Mouse (Mus musculus) cerebellum, adult 2 months (tissue): Measurements from ENCODE around the gene 4930402H24Rik. TPM values are rescaled to one million over a fixed set of nuclear protein-coding genes. Genes with fewer than 3 reads are reported as not detected.

ENCODE experiments used
- DNase-seq, 2 experiments: peaks; one replicate each; pipeline ENCODE4 v3.0.0; 2021
- H3K27ac ChIP-seq: fragments of 200-500 bp; 2 replicates; pipeline ENCODE4 v1.5.1; 2012; ENCODE audit warnings: low read length, control low read depth, inconsistent platforms; ENCODE audit not compliant: insufficient read depth
- H3K27me3 ChIP-seq: fragments of 200-500 bp; 2 replicates; pipeline ENCODE4 v1.6.1; 2012; ENCODE audit warnings: inconsistent platforms, mild to moderate bottlenecking, low read length, moderate library complexity; ENCODE audit not compliant: control insufficient read depth, insufficient read depth
- H3K4me1 ChIP-seq: fragments of 200-500 bp; 2 replicates; pipeline ENCODE4 v1.6.1; 2011; ENCODE audit warnings: low read length; ENCODE audit not compliant: control insufficient read depth, insufficient read depth
- H3K4me3 ChIP-seq: fragments of 200-500 bp; replicated peaks from 2 replicates; pipeline ENCODE3; 2011; ENCODE audit warnings: mild to moderate bottlenecking, low read depth, low read length, control low read depth; ENCODE audit not compliant: insufficient read depth
- CTCF ChIP-seq: fragments of 200-500 bp; IDR thresholded peaks from 2 replicates; pipeline ENCODE4 v1.5.1; 2011; ENCODE audit warnings: low read depth, mild to moderate bottlenecking, control low read depth, low read length, moderate library complexity, borderline replicate concordance; ENCODE audit not compliant: insufficient read depth
- POLR2A ChIP-seq: fragments of 200-500 bp; IDR thresholded peaks from 2 replicates; pipeline ENCODE4 v1.6.1; 2011; ENCODE audit warnings: low read length, control low read depth, borderline replicate concordance; ENCODE audit not compliant: insufficient read depth
- WGBS: fragments of 180-500 bp; shearing (Covaris S2); methylation state at CpG from one replicate; pipeline ENCODE4 v1.1.7; 2018; 5-methylcytosine and 5-hydroxymethylcytosine counted together
- polyA plus RNA-seq: library from polyadenylated mRNA; depleted of rRNA; stranded (reverse); fragments of >200 nt; gene quantifications from 2 replicates; pipeline ENCODE4 v1.2.3, GENCODE M21; 2012

The 4930402H24Rik gene
- polyA plus RNA-seq, 1 experiment = 64.9 TPM

DNA sequence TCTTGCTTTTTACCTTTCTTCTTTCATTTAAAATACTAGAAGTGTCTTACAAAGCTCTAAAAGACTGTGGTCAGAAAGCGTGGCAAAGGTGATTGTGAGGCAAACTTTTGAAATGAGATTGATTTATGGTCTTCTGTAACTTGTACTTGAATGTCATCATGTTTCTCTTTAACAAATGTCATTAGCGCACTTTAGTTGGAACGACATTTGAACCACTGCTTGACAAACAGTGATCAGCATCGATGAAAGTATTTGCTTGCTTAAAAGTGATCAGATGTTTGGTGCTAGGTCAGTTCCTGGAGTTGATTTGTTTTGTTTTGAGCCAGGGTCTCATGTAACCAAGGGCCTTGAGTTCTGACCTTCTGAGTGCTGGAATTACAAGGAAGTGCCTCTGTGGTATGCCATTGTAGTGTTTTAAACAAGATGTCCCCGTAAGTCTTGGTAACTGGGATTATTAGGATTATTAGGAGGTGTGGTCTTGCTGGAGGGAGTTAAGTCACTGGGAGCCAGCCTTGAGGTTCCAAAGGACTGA lies 12.9 kb upstream of the 4930402H24Rik start:
- Histone ChIP-seq H3K27ac (no peak overlapping the region), H3K4me1 (no peaks in the 10 kb centered on the region), H3K27me3 (no peaks in the 10 kb centered on the region), H3K4me3 (no peak overlapping the region)
- no peak for TF ChIP-seq POLR2A
- no peak for TF ChIP-seq CTCF
- DNase-seq = no peak
- WGBS = 90% methylated on average over 5 of the region's 5 CpGs

DNA sequence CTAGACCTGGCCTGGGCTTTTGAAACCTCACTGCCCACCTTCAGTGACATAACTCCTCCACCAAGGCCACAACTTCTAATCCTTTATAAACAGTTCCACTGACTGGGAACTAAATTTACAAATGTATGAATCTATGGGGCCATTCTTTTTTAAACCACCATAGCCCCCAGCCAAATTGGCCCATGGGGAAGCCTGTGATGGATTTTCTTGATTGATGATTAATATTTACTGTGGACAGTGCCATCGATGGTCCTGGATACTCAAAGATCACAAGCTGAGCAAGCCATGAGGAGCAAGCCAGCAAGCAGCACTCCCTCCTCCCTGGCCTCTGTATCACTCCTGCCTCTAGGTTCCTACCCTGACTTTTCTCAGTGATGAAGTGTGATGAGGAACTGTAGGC lies 11.5 kb upstream of the 4930402H24Rik start:
- TF ChIP-seq POLR2A = no peak
- no peak for TF ChIP-seq CTCF
- Histone ChIP-seq H3K27ac (no peak overlapping the region), H3K4me1 (no peaks in the 10 kb centered on the region), H3K4me3 (no peak overlapping the region), H3K27me3 (no peaks in the 10 kb centered on the region)
- WGBS = 93% methylated on average over 1 of the region's 1 CpGs
- DNase-seq = no peak

DNA sequence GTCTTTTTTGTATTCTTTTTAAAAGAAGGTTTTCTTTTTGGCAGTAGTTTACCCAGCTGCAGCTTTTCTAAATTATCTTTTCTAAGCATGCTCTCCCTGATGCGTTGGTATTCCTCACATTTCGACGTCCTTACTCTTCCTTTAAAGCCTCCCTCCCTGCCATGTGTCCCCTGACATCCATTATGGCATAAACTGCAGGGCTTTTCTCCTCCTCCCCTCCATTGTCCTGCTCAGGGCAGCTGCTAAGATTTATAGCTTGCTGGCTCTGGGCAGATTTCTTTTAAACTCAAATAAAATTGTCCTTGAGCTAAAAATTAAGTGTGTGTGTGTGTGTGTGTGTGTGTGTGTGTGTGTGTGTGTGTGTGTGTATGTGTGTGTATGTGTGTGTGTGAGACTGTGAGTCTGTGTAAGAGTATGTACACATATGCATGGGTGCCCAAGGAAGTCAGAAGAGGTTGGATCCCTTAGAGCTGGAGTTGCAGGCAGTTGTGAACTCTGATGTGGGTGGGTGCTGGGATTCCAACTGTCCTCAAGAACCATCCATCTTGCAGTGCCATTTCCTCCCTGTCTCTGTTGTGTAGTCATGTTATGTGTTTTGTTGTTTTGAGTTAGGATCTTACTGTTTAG lies 10.4 kb upstream of the 4930402H24Rik start:
- WGBS = 59% methylated on average over 3 of the region's 3 CpGs
- no peak for TF ChIP-seq CTCF
- H3K4me3 ChIP-seq = no peak overlapping the region
- no peak overlapping the region for H3K27ac ChIP-seq
- H3K4me1 ChIP-seq = no peaks in the 10 kb centered on the region
- DNase-seq = no peak
- no peaks in the 10 kb centered on the region for H3K27me3 ChIP-seq

DNA sequence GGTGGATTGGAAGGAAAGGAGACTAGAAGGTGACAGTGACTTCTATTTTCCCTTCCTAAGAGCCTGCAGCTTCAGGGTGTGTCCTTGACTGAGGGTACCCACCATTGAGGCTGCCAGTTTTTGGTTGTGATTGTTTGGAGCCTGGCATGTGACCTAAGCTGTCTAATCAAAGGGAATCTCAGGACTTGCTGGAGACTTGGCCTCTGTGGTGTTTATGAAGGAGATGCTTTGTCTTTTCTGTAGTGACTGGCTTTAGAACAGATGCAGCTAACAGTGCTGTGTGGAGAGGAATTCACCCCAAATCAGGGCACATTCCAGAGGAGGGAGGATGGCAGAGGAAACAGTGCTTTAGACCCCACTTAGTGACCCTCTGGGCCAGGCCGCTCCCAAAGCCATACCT lies 8.7 kb upstream of the 4930402H24Rik start:
- no peak for TF ChIP-seq CTCF
- TF ChIP-seq POLR2A = no peak
- Histone ChIP-seq H3K4me3 (no peak overlapping the region), H3K4me1 (no peaks in the 10 kb centered on the region), H3K27ac (no peak overlapping the region), H3K27me3 (no peaks in the 10 kb centered on the region)
- DNase-seq = no peak
- 91% methylated on average over 1 of the region's 1 CpGs for WGBS

DNA sequence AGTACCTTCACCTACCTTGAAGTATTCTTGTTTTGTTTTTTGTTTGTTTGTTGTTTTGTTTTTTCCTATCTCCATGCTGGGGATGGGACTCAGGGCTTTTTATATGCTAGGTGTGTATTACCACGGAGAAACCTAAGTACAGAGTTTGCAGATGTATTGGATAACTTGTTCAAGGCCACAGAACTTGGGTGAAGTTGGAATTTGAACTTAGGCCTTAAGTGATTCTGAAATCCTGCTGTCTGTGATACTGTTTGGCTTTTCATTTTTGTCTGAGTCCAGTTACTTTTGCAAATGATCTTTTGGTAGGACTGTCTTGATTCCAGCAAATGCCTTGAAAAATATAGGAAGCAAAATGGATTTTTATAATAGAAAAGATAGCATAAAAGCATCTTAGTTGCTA lies 5.5 kb upstream of the 4930402H24Rik start:
- no peak for DNase-seq
- 80% methylated on average over 1 of the region's 1 CpGs for WGBS
- TF ChIP-seq POLR2A (no peak), CTCF (no peak)

DNA sequence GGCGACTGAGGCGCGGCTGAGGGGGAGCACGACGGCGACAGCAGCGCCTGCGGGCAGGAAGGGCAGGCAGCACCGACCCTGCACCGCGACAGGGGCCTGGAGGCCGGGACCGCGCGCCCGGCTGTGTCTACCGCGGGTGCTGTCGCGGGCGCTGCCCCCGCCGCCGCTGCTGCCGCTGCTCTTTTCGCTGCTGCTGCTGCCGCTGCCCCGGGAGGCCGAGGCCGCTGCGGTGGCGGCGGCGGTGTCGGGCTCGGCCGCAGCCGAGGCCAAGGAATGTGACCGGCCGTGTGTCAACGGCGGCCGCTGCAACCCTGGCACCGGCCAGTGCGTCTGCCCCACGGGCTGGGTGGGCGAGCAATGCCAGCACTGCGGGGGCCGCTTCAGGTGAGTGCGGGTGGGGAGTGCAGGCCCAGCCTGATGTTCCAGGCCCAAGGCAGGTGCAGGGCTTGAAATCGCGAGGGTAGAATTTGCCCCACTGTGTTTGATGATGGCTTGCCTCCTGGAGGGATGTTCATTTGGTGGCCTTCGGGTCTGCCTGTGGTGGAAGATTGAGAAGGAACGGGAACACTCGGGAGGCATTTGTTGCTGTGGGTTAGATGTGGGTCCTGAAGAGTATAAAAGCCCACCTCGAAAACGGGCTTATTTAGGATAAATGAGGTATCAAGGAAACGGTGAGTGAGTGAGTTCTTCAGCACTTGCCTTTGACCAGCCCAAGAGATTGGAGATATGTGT lies 544 bp upstream of the 4930402H24Rik start:
- TF ChIP-seq POLR2A (no peak), CTCF (no peak)
- no peaks in the 10 kb centered on the region for H3K27me3 ChIP-seq
- peak overlapping the region; percentile 16 for H3K27ac ChIP-seq
- peak overlapping the region; percentile 86 for H3K4me3 ChIP-seq
- WGBS = 1% methylated on average over 49 of the region's 58 CpGs
- DNase-seq = no peak
- H3K4me1 ChIP-seq = peaks cover 13% of the 10 kb centered on the region; the same call in 1 of the 2 replicates

More for the DNA sequence above, 5.5 kb upstream of the 4930402H24Rik start:
- Histone ChIP-seq H3K27me3 (no peaks in the 10 kb centered on the region), H3K4me1 (peaks cover 8% of the 10 kb centered on the region; the same call in 1 of the 2 replicates), H3K27ac (no peak overlapping the region), H3K4me3 (no peak overlapping the region)

DNA sequence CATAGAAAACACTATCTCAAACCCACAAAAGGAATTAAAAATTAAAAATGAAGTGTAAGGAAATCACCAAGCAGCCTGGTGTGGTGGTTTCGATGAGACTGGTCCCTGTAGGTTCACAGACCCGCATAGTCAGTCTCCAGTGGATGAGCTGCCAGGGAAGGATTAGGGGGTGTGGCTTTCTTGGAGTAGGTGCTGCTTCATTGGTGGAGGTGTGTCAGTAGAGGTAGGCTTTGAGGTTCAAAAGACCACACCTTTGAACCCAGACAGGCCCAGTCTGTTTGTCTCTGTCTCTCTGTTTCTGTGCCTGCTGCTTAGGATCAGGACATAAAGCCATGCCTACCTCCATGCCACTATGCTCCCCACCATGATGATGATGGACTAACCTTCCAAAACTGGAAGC lies 7.4 kb downstream of the 4930402H24Rik start:
- no peak overlapping the region for H3K4me3 ChIP-seq
- 88% methylated on average over 2 of the region's 2 CpGs for WGBS
- H3K27ac ChIP-seq = no peak overlapping the region
- H3K27me3 ChIP-seq = no peaks in the 10 kb centered on the region; the same call in 1 of the 2 replicates
- no peaks in the 10 kb centered on the region for H3K4me1 ChIP-seq
- no peak for TF ChIP-seq POLR2A
- TF ChIP-seq CTCF = no peak
- DNase-seq = no peak

DNA sequence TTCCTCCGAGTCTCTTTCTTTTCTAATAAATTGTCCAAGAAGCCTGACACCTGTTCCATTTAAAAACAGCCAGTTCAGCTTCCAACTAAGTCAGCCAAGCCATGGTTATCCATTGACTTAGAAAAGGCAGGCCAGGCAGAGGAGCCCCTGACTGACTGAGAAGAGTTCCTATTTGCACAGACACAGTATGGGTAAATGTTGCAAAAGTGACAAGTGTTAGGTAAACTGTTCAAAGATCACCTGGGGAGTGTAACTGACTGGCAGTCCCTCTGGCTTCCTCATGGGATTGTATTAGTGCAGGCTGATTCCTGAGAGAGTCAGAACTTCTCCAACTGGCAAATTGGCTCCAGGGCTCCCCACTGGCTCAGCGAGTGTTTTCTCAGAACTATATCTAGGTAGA lies 8.3 kb downstream of the 4930402H24Rik start:
- TF ChIP-seq POLR2A = no peak
- TF ChIP-seq CTCF = no peak
- no peak overlapping the region for H3K27ac ChIP-seq
- no peak overlapping the region for H3K4me3 ChIP-seq
- no peak for DNase-seq
- WGBS = 70% methylated on average over 2 of the region's 2 CpGs
- no peaks in the 10 kb centered on the region for H3K4me1 ChIP-seq
- no peaks in the 10 kb centered on the region; the same call in 1 of the 2 replicates for H3K27me3 ChIP-seq
